Mouse (Mus musculus) thymus, adult 2 months (tissue): ENCODE measurements around the gene Gjb1. TPM values are rescaled to one million over a fixed set of nuclear protein-coding genes. Genes with fewer than 3 reads are reported as not detected.
A peak's percentile ranks its signal among the peaks of the same experiment; 100 is the strongest.
"Not testable (repeated sequence)": the region's sequence is repeated elsewhere in the genome, so short reads cannot be mapped to it uniquely, and the experiment has no call there.

ENCODE experiments used
- DNase-seq: peaks from one replicate; pipeline ENCODE4 v3.0.0; 2021
- H3K27ac ChIP-seq: fragments of 200-500 bp; 2 replicates; pipeline ENCODE4 v1.5.1; 2012; ENCODE audit warnings: low read length, control low read depth; ENCODE audit not compliant: control insufficient read depth, insufficient read depth
- H3K27me3 ChIP-seq: fragments of 200-500 bp; 2 replicates; pipeline ENCODE4 v1.6.1; 2012; ENCODE audit warnings: mild to moderate bottlenecking, low read length, moderate library complexity, mixed read lengths; ENCODE audit not compliant: control insufficient read depth, insufficient read depth
- H3K36me3 ChIP-seq: fragments of 200-500 bp; 2 replicates; pipeline ENCODE4 v1.6.1; 2012; ENCODE audit warnings: mild to moderate bottlenecking, low read length, moderate library complexity; ENCODE audit not compliant: control insufficient read depth, insufficient read depth
- H3K4me1 ChIP-seq: fragments of 200-500 bp; replicated peaks from 2 replicates; pipeline ENCODE4 v1.6.1; 2012; ENCODE audit warnings: low read length; ENCODE audit not compliant: control insufficient read depth, insufficient read depth
- H3K4me3 ChIP-seq: fragments of 200-500 bp; 2 replicates; pipeline ENCODE4 v1.5.1; 2012; ENCODE audit warnings: mild to moderate bottlenecking, low read length, control low read depth, moderate library complexity; ENCODE audit not compliant: control insufficient read depth, insufficient read depth
- CTCF ChIP-seq: fragments of 200-500 bp; IDR thresholded peaks from 2 replicates; pipeline ENCODE4 v1.5.1; 2012; ENCODE audit warnings: mild to moderate bottlenecking, control low read depth, low read length, moderate library complexity, borderline replicate concordance; ENCODE audit not compliant: control insufficient read depth, poor library complexity, insufficient read depth; ENCODE audit errors: extremely low read depth
- POLR2A ChIP-seq: fragments of 200-500 bp; IDR thresholded peaks from 2 replicates; pipeline ENCODE4 v1.6.1; 2012; ENCODE audit warnings: mild to moderate bottlenecking, low read length, control low read depth, moderate library complexity; ENCODE audit not compliant: control insufficient read depth, poor library complexity, insufficient read depth; ENCODE audit errors: extremely low read depth
- WGBS: fragments of 180-500 bp; shearing (Covaris S2); methylation state at CpG from one replicate; pipeline ENCODE4 v1.1.7; 2018; 5-methylcytosine and 5-hydroxymethylcytosine counted together
- polyA plus RNA-seq: library from polyadenylated mRNA; depleted of rRNA; stranded (reverse); fragments of >200 nt; gene quantifications from 2 replicates; pipeline ENCODE4 v1.2.3, GENCODE M21; 2012; rRNA removed

The Gjb1 gene
- polyA plus RNA-seq, result 0.20 and 2.5 TPM in 2 replicates

DNA sequence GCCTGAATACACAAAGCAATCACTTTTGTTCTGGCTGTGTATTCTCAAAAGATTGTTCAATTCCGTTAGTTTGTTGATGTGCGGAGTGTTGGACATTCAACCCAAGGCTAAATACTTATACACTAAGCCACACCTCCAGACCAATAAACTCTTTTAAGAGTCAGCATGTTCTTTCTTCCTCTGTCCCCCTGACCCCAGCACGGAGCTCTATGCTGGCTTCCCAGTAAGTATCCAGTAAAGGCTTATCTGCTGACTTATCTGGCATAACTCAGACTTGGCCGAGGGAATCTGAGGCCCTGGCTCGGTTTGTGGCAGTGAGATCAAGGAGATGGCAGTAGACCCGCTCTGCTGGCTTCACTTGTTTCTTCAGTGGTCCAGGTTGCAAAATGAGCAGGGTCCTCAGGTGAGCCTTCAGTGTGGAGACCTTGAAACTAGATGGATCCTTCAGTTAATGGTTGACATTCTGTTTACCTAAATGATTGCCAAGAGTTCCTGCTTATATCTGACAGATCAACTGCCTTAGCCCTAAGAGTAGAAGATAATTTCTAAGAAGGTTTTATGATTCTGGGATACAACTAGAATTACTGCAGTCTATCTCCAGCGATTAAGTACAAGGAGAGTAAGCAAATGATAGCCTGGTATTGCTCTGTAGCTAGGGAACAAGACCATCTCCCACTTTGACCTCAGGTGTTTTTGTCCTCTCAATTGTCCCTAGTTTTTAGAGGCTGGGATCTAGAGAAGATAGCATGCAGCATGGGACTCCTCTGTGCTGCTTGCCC, at the start of gene Gjb1:
Gjb1 (plus strand) TSS at position 189 of the 779 bp plus-strand sequence.
- WGBS, result 92% methylated on average over 7 of the region's 7 CpGs
- H3K4me3 ChIP-seq, result no peak within 1 kb of the TSS
- no peaks in the 10 kb centered on the region for H3K36me3 ChIP-seq
- H3K27me3 ChIP-seq, result no peaks in the 10 kb centered on the region
- H3K27ac ChIP-seq, result no peak within 1 kb of the TSS
- no peak for TF ChIP-seq CTCF
- no peak for TF ChIP-seq POLR2A
- no peaks in the 10 kb centered on the region for H3K4me1 ChIP-seq
- no peak for DNase-seq

DNA sequence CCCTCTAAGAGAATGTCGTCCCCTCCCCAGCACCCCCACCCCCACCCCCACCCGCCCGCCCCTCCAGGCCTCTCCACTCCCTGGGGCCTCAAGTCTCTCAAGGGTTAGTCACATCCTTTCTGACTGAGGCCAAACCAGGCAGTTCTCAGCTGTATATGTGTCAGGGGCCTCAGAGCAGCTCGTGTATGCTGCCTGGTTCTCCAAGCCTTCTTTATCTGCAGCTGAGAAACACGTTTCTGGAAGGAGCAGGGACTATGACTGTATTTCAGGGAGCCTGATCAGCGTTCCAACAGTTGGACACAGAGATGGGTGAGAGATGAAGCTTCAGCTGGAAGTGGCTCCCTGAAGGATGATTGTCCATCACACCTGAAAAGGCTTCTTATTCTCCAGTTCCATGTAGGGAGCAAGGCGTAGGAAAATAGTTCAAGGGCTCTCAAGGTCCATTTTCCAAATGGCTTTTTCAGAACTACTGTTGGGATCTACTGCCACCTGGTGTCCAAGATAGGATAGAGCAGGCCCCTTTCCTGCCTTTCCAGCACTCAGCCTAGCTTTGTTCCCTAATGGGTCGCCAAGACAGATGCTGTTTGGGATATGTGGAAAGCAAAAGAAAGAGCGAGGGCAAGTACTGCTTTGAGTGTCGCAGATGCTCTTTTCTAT, 46.7 kb upstream of the Gjb1 start:
- peak; percentile 36 for DNase-seq
- no peak for TF ChIP-seq POLR2A
- no peak for TF ChIP-seq CTCF
- 48% methylated on average over 10 of the region's 10 CpGs for WGBS
- H3K36me3 ChIP-seq, result no peaks in the 10 kb centered on the region
- H3K27ac ChIP-seq, result no peak overlapping the region
- no peaks in the 10 kb centered on the region for H3K27me3 ChIP-seq
- H3K4me3 ChIP-seq, result no peak overlapping the region
- peaks cover 4% of the 10 kb centered on the region for H3K4me1 ChIP-seq

DNA sequence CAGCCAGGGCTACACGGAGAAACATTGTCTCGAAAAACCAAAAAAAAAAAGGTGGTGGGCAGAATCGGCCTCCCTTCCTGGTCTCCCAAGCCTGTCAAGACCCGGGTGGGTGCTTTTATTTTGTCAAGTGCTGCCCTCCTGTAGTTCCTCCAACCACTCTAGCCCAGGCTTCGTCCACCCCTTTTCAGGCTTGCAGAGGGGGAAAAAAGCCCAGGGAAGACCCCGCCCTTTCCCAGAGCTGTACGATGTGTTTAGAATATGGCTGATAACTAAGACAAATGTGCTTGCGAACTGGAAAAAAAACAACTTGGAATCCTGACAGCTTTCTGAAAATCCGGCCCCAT, 44.2 kb upstream of the Gjb1 start:
- Histone ChIP-seq H3K27ac (peak overlapping the region; percentile 88), H3K27me3 (no peaks in the 10 kb centered on the region), H3K4me3 (peak overlapping the region; percentile 53), H3K4me1 (peaks cover 4% of the 10 kb centered on the region), H3K36me3 (no peaks in the 10 kb centered on the region)
- TF ChIP-seq POLR2A (no peak), CTCF (no peak)
- no peak for DNase-seq
- WGBS, result 41% methylated on average over 9 of the region's 9 CpGs

DNA sequence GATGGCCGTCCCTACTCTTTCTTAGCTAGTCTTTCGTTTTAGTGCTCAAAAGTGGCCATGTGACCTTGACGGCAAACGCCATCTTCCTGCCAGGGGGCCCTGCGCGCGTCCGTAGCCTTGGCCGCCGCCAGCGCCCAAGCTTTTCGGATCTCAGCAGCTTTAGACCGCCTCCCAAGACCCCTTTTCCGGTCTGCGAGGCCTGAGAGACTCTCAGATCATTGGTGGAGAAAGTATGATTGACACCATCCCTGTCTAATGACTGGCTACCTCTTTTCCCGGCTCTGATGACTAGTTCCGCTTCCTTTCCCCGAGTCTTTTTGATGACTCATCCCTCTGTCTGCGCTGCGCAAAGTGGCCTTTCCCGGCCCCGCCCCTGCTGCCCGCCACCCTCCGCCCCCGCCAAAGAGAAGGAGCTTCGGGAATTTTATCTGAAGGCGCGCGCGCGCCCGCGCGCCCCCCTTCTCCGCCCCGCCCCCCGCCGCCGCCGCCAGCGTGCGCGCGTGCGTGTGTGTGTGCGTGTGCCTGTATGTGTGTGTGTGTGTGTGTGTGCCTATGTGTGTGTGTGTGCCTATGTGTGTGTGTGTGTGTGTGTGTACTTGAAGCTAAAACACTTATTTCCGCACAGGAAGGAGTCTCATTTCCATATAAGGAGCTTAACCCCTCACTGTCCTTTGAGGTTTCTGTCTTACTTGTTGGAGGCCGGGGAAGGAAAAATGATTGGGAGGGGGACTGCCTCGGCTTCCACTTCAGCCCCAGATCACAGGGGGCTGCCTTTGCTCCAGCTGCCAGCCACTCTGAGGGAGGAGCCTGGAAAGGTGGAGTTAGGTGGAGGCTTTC, 43.6 kb upstream of the Gjb1 start:
- peak; percentile 76 for DNase-seq
- WGBS, result under 1% methylated on average over 23 of the region's 49 CpGs
- Histone ChIP-seq H3K4me3 (peak overlapping the region; percentile 53), H3K27ac (peak overlapping the region; percentile 95), H3K4me1 (peaks cover 4% of the 10 kb centered on the region), H3K27me3 (no peaks in the 10 kb centered on the region), H3K36me3 (no peaks in the 10 kb centered on the region)
- TF ChIP-seq POLR2A (peak; percentile 55), CTCF (no peak)

DNA sequence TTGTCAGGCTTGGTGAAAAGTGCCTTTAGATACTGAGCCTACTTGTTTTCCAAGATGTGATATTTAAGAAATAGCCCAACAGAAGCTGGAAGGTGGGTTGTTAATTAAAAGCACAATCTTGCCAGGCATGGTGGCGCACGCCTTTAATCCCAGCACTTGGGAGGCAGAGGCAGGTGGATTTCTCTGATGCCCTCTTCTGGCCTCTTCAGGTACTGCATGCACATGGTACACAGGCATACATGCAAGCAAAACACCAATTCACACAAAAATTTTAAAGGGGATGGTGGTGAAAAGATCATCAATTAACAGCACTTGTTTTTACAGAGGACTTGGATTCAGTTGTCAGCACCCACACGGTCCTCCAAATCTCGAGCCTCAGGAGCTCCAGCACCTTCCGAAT, 41.6 kb upstream of the Gjb1 start:
- TF ChIP-seq CTCF (no peak), POLR2A (no peak)
- H3K27ac ChIP-seq, result no peak overlapping the region
- no peaks in the 10 kb centered on the region for H3K36me3 ChIP-seq
- H3K4me1 ChIP-seq, result peaks cover 4% of the 10 kb centered on the region
- WGBS, result 94% methylated on average over 5 of the region's 5 CpGs
- no peaks in the 10 kb centered on the region for H3K27me3 ChIP-seq
- peak; percentile 41 for DNase-seq
- no peak overlapping the region for H3K4me3 ChIP-seq

DNA sequence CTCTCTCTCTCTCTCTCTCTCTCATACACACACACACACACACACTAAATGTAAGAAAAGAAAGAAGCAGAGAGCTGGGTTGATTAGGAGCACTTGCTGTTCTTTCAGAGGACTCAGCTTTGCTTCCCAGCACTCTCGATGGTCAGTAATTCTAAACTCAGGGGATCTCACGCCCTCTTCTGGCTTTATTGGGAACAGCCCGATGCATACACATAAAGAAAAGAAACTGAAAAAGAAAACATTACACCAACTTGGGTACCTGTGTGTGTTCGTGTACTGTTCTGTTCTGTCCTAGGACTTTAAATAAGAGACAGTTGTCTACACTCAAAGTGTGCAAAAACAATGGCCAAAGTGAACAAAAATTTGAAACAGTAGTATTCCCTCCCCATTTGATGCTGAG, 37.5 kb upstream of the Gjb1 start:
- H3K27me3 ChIP-seq, result no peaks in the 10 kb centered on the region
- DNase-seq, result no peak
- H3K36me3 ChIP-seq, result no peaks in the 10 kb centered on the region
- no peak for TF ChIP-seq CTCF
- TF ChIP-seq POLR2A, result no peak
- H3K4me3 ChIP-seq, result no peak overlapping the region
- no peak overlapping the region for H3K27ac ChIP-seq
- 75% methylated on average over 4 of the region's 4 CpGs for WGBS
- peaks cover 2% of the 10 kb centered on the region for H3K4me1 ChIP-seq

DNA sequence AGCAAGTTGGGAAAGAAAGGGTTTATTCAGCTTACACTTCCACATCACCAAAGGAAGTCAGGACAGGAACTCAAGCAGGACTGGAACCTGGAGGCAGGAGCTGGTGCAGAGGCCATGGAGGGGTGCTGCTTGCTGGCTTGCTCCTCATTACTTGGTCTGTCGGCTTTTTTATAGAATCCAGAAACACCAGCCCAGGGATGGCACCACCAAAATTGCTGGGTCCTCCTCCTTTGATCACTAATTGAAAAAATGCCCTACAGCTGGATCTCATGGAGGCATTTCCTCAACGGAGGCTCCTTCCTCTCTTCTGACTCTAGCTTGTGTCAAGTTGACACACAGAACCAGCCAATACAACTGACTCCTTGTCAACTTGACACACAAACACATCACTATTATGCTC, 33.3 kb upstream of the Gjb1 start:
- DNase-seq, H3K36me3 ChIP-seq, H3K27me3 ChIP-seq, H3K27ac ChIP-seq, H3K4me3 ChIP-seq, H3K4me1 ChIP-seq: not testable (repeated sequence)
- WGBS, result 75% methylated on average over 2 of the region's 2 CpGs
